Mouse (Mus musculus): ENCODE results near the gene Cemip2. TPM values are rescaled to one million over a fixed set of nuclear protein-coding genes. Genes with fewer than 3 reads are reported as not detected.

The Cemip2 gene
- polyA plus RNA-seq, 1 experiment from 2014 or later, result 52.1 TPM

- H3K27me3 ChIP-seq (ENCODE audit: control insufficient read depth, insufficient read depth, low read length), result no peaks in the 10 kb centered on the region
- ATAC-seq (ENCODE audit: insufficient number of reproducible peaks, low FRiP score, low TSS enrichment, low read depth), result no peak
- no peak overlapping the region for H3K27ac ChIP-seq (replicated peaks; ENCODE audit: low read depth, low read length)
- no peaks in the 10 kb centered on the region for H3K4me1 ChIP-seq (ENCODE audit: control insufficient read depth, insufficient read depth, low read length)
- H3K4me2 ChIP-seq (ENCODE audit: low read depth, severe bottlenecking), result no peak overlapping the region
- no peak for DNase-seq (ENCODE audit: low spot score)
- 93% methylated on average over 12 of the region's 12 CpGs for WGBS
- no peaks in the 10 kb centered on the region for H3K36me3 ChIP-seq (ENCODE audit: control insufficient read depth, insufficient read depth, low read length)
- no peaks in the 10 kb centered on the region for H3K9me3 ChIP-seq (ENCODE audit: control insufficient read depth, low read length)
- H3K4me3 ChIP-seq (ENCODE audit: low read depth, low read length), result no peak overlapping the region
- H3K9ac ChIP-seq (ENCODE audit: low read length), result no peak overlapping the region
Observed at GRCm38 (mm10) chr19:21742138-21742537, 36.0 kb upstream of the Cemip2 start.

DNA sequence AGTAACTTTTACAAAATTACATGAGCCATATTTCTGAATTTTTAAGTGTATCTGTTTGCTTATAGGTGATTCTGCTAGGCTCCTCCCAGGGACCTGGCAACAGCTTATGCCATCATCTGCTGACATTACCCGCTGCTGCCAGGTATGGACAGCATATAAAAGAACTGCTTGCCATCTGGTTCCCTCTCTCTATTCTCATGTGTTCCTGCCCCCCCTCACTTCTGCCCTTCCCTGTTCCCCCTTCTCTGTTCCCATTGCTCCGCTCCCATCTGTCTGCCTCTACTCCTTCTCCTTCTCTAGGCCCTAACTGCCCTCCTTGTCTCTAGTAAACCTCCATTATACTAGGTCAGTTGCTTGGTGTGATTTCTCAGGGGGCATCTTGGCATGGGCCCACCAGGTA lies 32.6 kb upstream of the Cemip2 start:
- Histone ChIP-seq H3K4me1 (ENCODE audit: control insufficient read depth, insufficient read depth, low read length) (no peaks in the 10 kb centered on the region), H3K9me3 (ENCODE audit: control insufficient read depth, low read length) (no peaks in the 10 kb centered on the region), H3K9ac (ENCODE audit: low read length) (no peak overlapping the region), H3K27me3 (ENCODE audit: control insufficient read depth, insufficient read depth, low read length) (no peaks in the 10 kb centered on the region), H3K4me2 (ENCODE audit: low read depth, severe bottlenecking) (no peak overlapping the region), H3K4me3 (ENCODE audit: low read depth, low read length) (no peak overlapping the region), H3K27ac (replicated peaks; ENCODE audit: low read depth, low read length) (no peak overlapping the region), H3K36me3 (ENCODE audit: control insufficient read depth, insufficient read depth, low read length) (no peaks in the 10 kb centered on the region)
- 93% methylated on average over 2 of the region's 2 CpGs for WGBS
- DNase-seq (ENCODE audit: low spot score) (no peak), ATAC-seq (ENCODE audit: insufficient number of reproducible peaks, low FRiP score, low TSS enrichment, low read depth) (no peak)

- peak; percentile 74 for DNase-seq (ENCODE audit: low spot score)
- Histone ChIP-seq H3K9ac (ENCODE audit: low read length) (no peak overlapping the region), H3K4me3 (ENCODE audit: low read depth, low read length) (no peak overlapping the region), H3K27ac (replicated peaks; ENCODE audit: low read depth, low read length) (no peak overlapping the region), H3K4me1 (ENCODE audit: control insufficient read depth, insufficient read depth, low read length) (no peaks in the 10 kb centered on the region), H3K9me3 (ENCODE audit: control insufficient read depth, low read length) (no peaks in the 10 kb centered on the region), H3K4me2 (ENCODE audit: low read depth, severe bottlenecking) (no peak overlapping the region), H3K27me3 (ENCODE audit: control insufficient read depth, insufficient read depth, low read length) (no peaks in the 10 kb centered on the region), H3K36me3 (ENCODE audit: control insufficient read depth, insufficient read depth, low read length) (no peaks in the 10 kb centered on the region)
- no peak for ATAC-seq (ENCODE audit: insufficient number of reproducible peaks, low FRiP score, low TSS enrichment, low read depth)
- WGBS, result 22% methylated on average over 4 of the region's 4 CpGs
Observed at GRCm38 (mm10) chr19:21747356-21747755, 30.8 kb upstream of the Cemip2 start.

GRCm38 (mm10) chr19:21750154-21750553 lies 28.0 kb upstream of the Cemip2 start:
- H3K4me2 ChIP-seq (ENCODE audit: low read depth, severe bottlenecking), result no peak overlapping the region
- ATAC-seq (ENCODE audit: insufficient number of reproducible peaks, low FRiP score, low TSS enrichment, low read depth) (no peak), DNase-seq (ENCODE audit: low spot score) (no peak)
- no peaks in the 10 kb centered on the region for H3K27me3 ChIP-seq (ENCODE audit: control insufficient read depth, insufficient read depth, low read length)
- H3K9me3 ChIP-seq (ENCODE audit: control insufficient read depth, low read length), result no peaks in the 10 kb centered on the region
- WGBS, result 65% methylated on average over 2 of the region's 2 CpGs
- H3K4me1 ChIP-seq (ENCODE audit: control insufficient read depth, insufficient read depth, low read length), result no peaks in the 10 kb centered on the region
- no peak overlapping the region for H3K9ac ChIP-seq (ENCODE audit: low read length)
- H3K27ac ChIP-seq (replicated peaks; ENCODE audit: low read depth, low read length), result no peak overlapping the region
- no peaks in the 10 kb centered on the region for H3K36me3 ChIP-seq (ENCODE audit: control insufficient read depth, insufficient read depth, low read length)
- no peak overlapping the region for H3K4me3 ChIP-seq (ENCODE audit: low read depth, low read length)

GRCm38 (mm10) chr19:21761676-21762075 lies 16.5 kb upstream of the Cemip2 start:
- Histone ChIP-seq H3K4me3 (ENCODE audit: low read depth, low read length) (no peak overlapping the region), H3K4me2 (ENCODE audit: low read depth, severe bottlenecking) (no peak overlapping the region), H3K9ac (ENCODE audit: low read length) (no peak overlapping the region), H3K4me1 (ENCODE audit: control insufficient read depth, insufficient read depth, low read length) (no peaks in the 10 kb centered on the region), H3K36me3 (ENCODE audit: control insufficient read depth, insufficient read depth, low read length) (no peaks in the 10 kb centered on the region), H3K27me3 (ENCODE audit: control insufficient read depth, insufficient read depth, low read length) (no peaks in the 10 kb centered on the region), H3K27ac (replicated peaks; ENCODE audit: low read depth, low read length) (no peak overlapping the region), H3K9me3 (ENCODE audit: control insufficient read depth, low read length) (no peaks in the 10 kb centered on the region)
- DNase-seq (ENCODE audit: low spot score) (no peak), ATAC-seq (ENCODE audit: insufficient number of reproducible peaks, low FRiP score, low TSS enrichment, low read depth) (no peak)

- no peak overlapping the region for H3K27ac ChIP-seq (replicated peaks; ENCODE audit: low read depth, low read length)
- H3K4me3 ChIP-seq (ENCODE audit: low read depth, low read length), result no peak overlapping the region
- H3K36me3 ChIP-seq (ENCODE audit: control insufficient read depth, insufficient read depth, low read length), result no peaks in the 10 kb centered on the region
- no peaks in the 10 kb centered on the region for H3K4me1 ChIP-seq (ENCODE audit: control insufficient read depth, insufficient read depth, low read length)
- no peaks in the 10 kb centered on the region for H3K27me3 ChIP-seq (ENCODE audit: control insufficient read depth, insufficient read depth, low read length)
- no peak overlapping the region for H3K9ac ChIP-seq (ENCODE audit: low read length)
- no peaks in the 10 kb centered on the region for H3K9me3 ChIP-seq (ENCODE audit: control insufficient read depth, low read length)
- no peak for ATAC-seq (ENCODE audit: insufficient number of reproducible peaks, low FRiP score, low TSS enrichment, low read depth)
- WGBS, result 81% methylated on average over 2 of the region's 2 CpGs
- no peak overlapping the region for H3K4me2 ChIP-seq (ENCODE audit: low read depth, severe bottlenecking)
- DNase-seq (ENCODE audit: low spot score), result no peak
Observed at GRCm38 (mm10) chr19:21764013-21764412, 14.1 kb upstream of the Cemip2 start.

- no peak for DNase-seq (ENCODE audit: low spot score)
- H3K4me3 ChIP-seq (ENCODE audit: low read depth, low read length), result no peak overlapping the region
- H3K36me3 ChIP-seq (ENCODE audit: control insufficient read depth, insufficient read depth, low read length), result no peaks in the 10 kb centered on the region
- H3K27me3 ChIP-seq (ENCODE audit: control insufficient read depth, insufficient read depth, low read length), result no peaks in the 10 kb centered on the region
- H3K4me2 ChIP-seq (ENCODE audit: low read depth, severe bottlenecking), result no peak overlapping the region
- no peaks in the 10 kb centered on the region for H3K4me1 ChIP-seq (ENCODE audit: control insufficient read depth, insufficient read depth, low read length)
- ATAC-seq (ENCODE audit: insufficient number of reproducible peaks, low FRiP score, low TSS enrichment, low read depth), result no peak
- 81% methylated on average over 3 of the region's 3 CpGs for whole genome bisulfite sequencing
- no peak overlapping the region for H3K27ac ChIP-seq (replicated peaks; ENCODE audit: low read depth, low read length)
- H3K9ac ChIP-seq (ENCODE audit: low read length), result no peak overlapping the region
- no peaks in the 10 kb centered on the region for H3K9me3 ChIP-seq (ENCODE audit: control insufficient read depth, low read length)
Observed at GRCm38 (mm10) chr19:21764738-21765137, 13.4 kb upstream of the Cemip2 start.

DNA sequence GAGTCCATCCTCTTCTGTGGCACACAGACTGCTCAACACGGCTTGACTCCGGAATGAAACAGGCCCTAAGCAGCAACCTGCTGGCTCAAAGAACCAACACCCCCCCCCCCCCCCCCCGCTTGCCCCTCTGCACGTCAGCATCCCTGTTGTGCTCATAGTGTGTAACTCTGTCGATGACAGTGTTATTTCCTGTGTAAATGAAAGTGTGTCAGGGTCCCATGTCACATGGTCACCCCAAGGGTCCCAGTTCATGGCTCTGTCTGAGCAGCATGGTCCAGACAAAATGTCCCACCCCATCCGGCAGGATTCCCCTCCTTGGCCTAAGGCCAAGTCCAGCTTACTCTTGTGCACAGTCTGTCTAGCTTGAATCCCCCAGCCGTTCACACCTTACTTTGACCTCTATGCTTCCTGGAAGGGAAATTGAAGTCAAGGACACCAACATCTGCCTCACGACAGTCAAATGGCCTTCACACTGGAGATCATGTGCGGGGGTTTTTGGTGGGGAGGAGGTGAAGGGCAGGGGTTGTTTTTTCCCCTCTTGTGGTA lies 10.6 kb upstream of the Cemip2 start:
- Histone ChIP-seq H3K4me3 (ENCODE audit: low read depth, low read length) (no peak overlapping the region), H3K4me1 (ENCODE audit: control insufficient read depth, insufficient read depth, low read length) (no peaks in the 10 kb centered on the region), H3K27ac (replicated peaks; ENCODE audit: low read depth, low read length) (no peak overlapping the region), H3K9me3 (ENCODE audit: control insufficient read depth, low read length) (no peaks in the 10 kb centered on the region), H3K36me3 (ENCODE audit: control insufficient read depth, insufficient read depth, low read length) (no peaks in the 10 kb centered on the region), H3K27me3 (ENCODE audit: control insufficient read depth, insufficient read depth, low read length) (no peaks in the 10 kb centered on the region), H3K4me2 (ENCODE audit: low read depth, severe bottlenecking) (no peak overlapping the region), H3K9ac (ENCODE audit: low read length) (no peak overlapping the region)
- DNase-seq (ENCODE audit: low spot score) (no peak), ATAC-seq (ENCODE audit: insufficient number of reproducible peaks, low FRiP score, low TSS enrichment, low read depth) (no peak)
- WGBS, result 76% methylated on average over 8 of the region's 9 CpGs

- WGBS, result 61% methylated on average over 3 of the region's 3 CpGs
- Histone ChIP-seq H3K4me3 (ENCODE audit: low read depth, low read length) (no peak overlapping the region), H3K27ac (replicated peaks; ENCODE audit: low read depth, low read length) (no peak overlapping the region), H3K9ac (ENCODE audit: low read length) (no peak overlapping the region), H3K27me3 (ENCODE audit: control insufficient read depth, insufficient read depth, low read length) (no peaks in the 10 kb centered on the region), H3K4me2 (ENCODE audit: low read depth, severe bottlenecking) (no peak overlapping the region), H3K9me3 (ENCODE audit: control insufficient read depth, low read length) (no peaks in the 10 kb centered on the region), H3K4me1 (ENCODE audit: control insufficient read depth, insufficient read depth, low read length) (no peaks in the 10 kb centered on the region), H3K36me3 (ENCODE audit: control insufficient read depth, insufficient read depth, low read length) (no peaks in the 10 kb centered on the region)
- ATAC-seq (ENCODE audit: insufficient number of reproducible peaks, low FRiP score, low TSS enrichment, low read depth), result no peak
- DNase-seq (ENCODE audit: low spot score), result no peak
Observed at GRCm38 (mm10) chr19:21769796-21770195, 8.3 kb upstream of the Cemip2 start.

Data from limb, embryonic 11.5 days (tissue).